ENCODE assay signal across 26 mouse cellular contexts in genomic region chr13:30787036-30787320, GRCm38 (mm10). TPM values are rescaled to one million over a fixed set of nuclear protein-coding genes. Genes with fewer than 3 reads are reported as not detected.
DNase-seq lines count a peak whose midpoint lies in the region; ATAC-seq and TF ChIP-seq lines count a peak whose summit lies in the region.
"Had no signal": no experiment of that assay in that cellular context is flagged by ENCODE, and none has a peak within 500 bp of the region (broad histone marks: within the 10 kb centered on the region; RNA-seq: fewer than 3 reads in every experiment).

No protein-coding gene starts in this region.

- H3K4me1 ChIP-seq in forebrain, embryonic 16.5 days (replicated peaks; ENCODE audit: control insufficient read depth, insufficient read depth, low read length), result no peaks in the 10 kb centered on the region
- no peaks in the 10 kb centered on the region for H3K4me1 ChIP-seq in forebrain, postnatal 0 days (ENCODE audit: insufficient read depth)
- no peaks in the 10 kb centered on the region for H3K4me1 ChIP-seq in kidney, embryonic 16.5 days (ENCODE audit: insufficient read depth, low read length)
- peaks cover 24% of the 10 kb centered on the region; the same call in 1 of the 2 replicates for H3K4me1 ChIP-seq in spleen, adult 2 months (ENCODE audit: control insufficient read depth, insufficient read depth, insufficient read length)
- H3K4me1 ChIP-seq: liver, embryonic 15.5 days had no signal

- no peak for DNase-seq in forebrain, postnatal 0 days
- no peak for DNase-seq in kidney, postnatal 4 days
- DNase-seq in spleen, adult 2 months (ENCODE audit: low read depth in 1 of 2, low spot score in 2 of 2), result no peak
- DNase-seq in spleen, postnatal 14 days (ENCODE audit: low spot score in 2 of 2), result no peak
- no peak for DNase-seq in kidney, postnatal 36 days
- DNase-seq: adrenal gland, postnatal 36 days; cerebellum, adult 9-10 months; heart, postnatal 14 days; kidney, adult 9 months; kidney, postnatal 25 days; liver; lung, postnatal 36 days; right cerebral cortex, postnatal 4 days; thymus, adult 2 months had no signal

- no peak overlapping the region for H3K4me2 ChIP-seq in forebrain, embryonic 16.5 days (ENCODE audit: low read length)
- no peak overlapping the region for H3K4me2 ChIP-seq in forebrain, postnatal 0 days (ENCODE audit: low read depth)
- H3K4me2 ChIP-seq in kidney, embryonic 16.5 days (replicated peaks; ENCODE audit: low read depth, low read length), result no peak overlapping the region
- H3K4me2 ChIP-seq: embryonic facial prominence, embryonic 15.5 days; heart, embryonic 13.5 days; hindbrain, embryonic 12.5 days; liver, embryonic 15.5 days; lung, embryonic 15.5 days had no signal

- no peaks in the 10 kb centered on the region for H3K36me3 ChIP-seq in forebrain, embryonic 16.5 days (ENCODE audit: control insufficient read depth, insufficient read depth)
- no peaks in the 10 kb centered on the region for H3K36me3 ChIP-seq in forebrain, postnatal 0 days (ENCODE audit: insufficient read depth)
- H3K36me3 ChIP-seq in kidney, embryonic 16.5 days (ENCODE audit: insufficient read depth, low read length), result no peaks in the 10 kb centered on the region
- H3K36me3 ChIP-seq in spleen, adult 2 months (ENCODE audit: control insufficient read depth, insufficient read depth, low read length), result no peaks in the 10 kb centered on the region
- H3K36me3 ChIP-seq: embryonic facial prominence, embryonic 15.5 days; heart, embryonic 13.5 days; hindbrain, embryonic 12.5 days; limb, embryonic 10.5 days; liver, embryonic 15.5 days; lung, embryonic 15.5 days had no signal

- TF ChIP-seq CTCF in forebrain, postnatal 0 days (IDR thresholded peaks at IDR 0.05; ENCODE audit: low read depth), result no peak
- TF ChIP-seq CTCF in spleen, adult 2 months (IDR thresholded peaks at IDR 0.05; ENCODE audit: extremely low read depth, insufficient read depth, insufficient read length, insufficient replicate concordance), result no peak

- no peak overlapping the region for H3K9ac ChIP-seq in forebrain, embryonic 16.5 days (replicated peaks; ENCODE audit: low read depth, low read length)
- H3K9ac ChIP-seq in forebrain, postnatal 0 days, result no peak overlapping the region
- no peak overlapping the region for H3K9ac ChIP-seq in kidney, embryonic 16.5 days (replicated peaks; ENCODE audit: low read length)
- H3K9ac ChIP-seq: embryonic facial prominence, embryonic 15.5 days; heart, embryonic 13.5 days; hindbrain, embryonic 12.5 days; liver, embryonic 15.5 days; lung, embryonic 15.5 days had no signal

- H3K27ac ChIP-seq in forebrain, embryonic 16.5 days (ENCODE audit: low read length), result no peak overlapping the region
- no peak overlapping the region for H3K27ac ChIP-seq in forebrain, postnatal 0 days (ENCODE audit: low read depth, low read length)
- H3K27ac ChIP-seq in kidney, embryonic 16.5 days (ENCODE audit: low read length), result no peak overlapping the region
- H3K27ac ChIP-seq in spleen, adult 2 months (ENCODE audit: insufficient read depth, low read length), result 0 out of 2 replicates have a peak overlapping the region, but pooled peaks have one; percentile 50
- H3K27ac ChIP-seq: embryonic facial prominence, embryonic 15.5 days; heart, embryonic 13.5 days; hindbrain, embryonic 12.5 days; limb, embryonic 10.5 days; liver, embryonic 15.5 days; lung, embryonic 15.5 days; stomach, postnatal 0 days had no signal

- no peaks in the 10 kb centered on the region for H3K27me3 ChIP-seq in forebrain, embryonic 16.5 days (replicated peaks; ENCODE audit: control insufficient read depth, insufficient read depth, low read length)
- H3K27me3 ChIP-seq in forebrain, postnatal 0 days (ENCODE audit: insufficient read depth, low read length), result no peaks in the 10 kb centered on the region
- no peaks in the 10 kb centered on the region for H3K27me3 ChIP-seq in kidney, embryonic 16.5 days (ENCODE audit: insufficient read depth, low read length)
- no peaks in the 10 kb centered on the region for H3K27me3 ChIP-seq in spleen, adult 2 months (ENCODE audit: control insufficient read depth, insufficient read depth, low read length)
- H3K27me3 ChIP-seq: embryonic facial prominence, embryonic 15.5 days; heart, embryonic 13.5 days; hindbrain, embryonic 12.5 days; liver, embryonic 15.5 days; lung, embryonic 15.5 days; Patski had no signal

- WGBS in forebrain, embryonic 16.5 days, result 67% methylated on average over 2 of the region's 2 CpGs
- 69% methylated on average over 2 of the region's 2 CpGs for WGBS in forebrain, postnatal 0 days
- 52% methylated on average over 2 of the region's 2 CpGs for WGBS in kidney, embryonic 16.5 days
- 94% methylated on average over 2 of the region's 2 CpGs for WGBS in spleen, adult 2 months

- ATAC-seq in forebrain, embryonic 16.5 days, result peak; percentile 41; the same call in 1 of the 2 replicates
- no peak for ATAC-seq in forebrain, postnatal 0 days
- ATAC-seq in kidney, embryonic 16.5 days (ENCODE audit: low FRiP score, low TSS enrichment), result 0 out of 2 replicates have a peak, but pooled peaks have one; percentile 23
- ATAC-seq: intestine, embryonic 16.5 days had no signal

- no peaks in the 10 kb centered on the region for H3K9me3 ChIP-seq in forebrain, embryonic 16.5 days (ENCODE audit: control insufficient read depth, low read length)
- H3K9me3 ChIP-seq in forebrain, postnatal 0 days (ENCODE audit: low read length), result no peaks in the 10 kb centered on the region
- no peaks in the 10 kb centered on the region for H3K9me3 ChIP-seq in kidney, embryonic 16.5 days (ENCODE audit: low read length)
- H3K9me3 ChIP-seq: embryonic facial prominence, embryonic 15.5 days; heart, embryonic 13.5 days; hindbrain, embryonic 12.5 days; limb, embryonic 10.5 days; liver, embryonic 15.5 days; lung, embryonic 15.5 days had no signal

- TF ChIP-seq POLR2A in spleen, adult 2 months (IDR thresholded peaks at IDR 0.05; ENCODE audit: low read depth, low read length), result no peak

- no peak overlapping the region for H3K4me3 ChIP-seq in forebrain, embryonic 16.5 days (replicated peaks; ENCODE audit: low read length)
- no peak overlapping the region for H3K4me3 ChIP-seq in forebrain, postnatal 0 days (ENCODE audit: low read depth, low read length)
- no peak overlapping the region for H3K4me3 ChIP-seq in kidney, embryonic 16.5 days (ENCODE audit: low read length)
- H3K4me3 ChIP-seq in spleen, adult 2 months (ENCODE audit: extremely low read depth, insufficient read depth, insufficient read length), result no peak overlapping the region
- H3K4me3 ChIP-seq: embryonic facial prominence, embryonic 15.5 days; heart, embryonic 13.5 days; hindbrain, embryonic 12.5 days; limb, embryonic 10.5 days; liver, embryonic 15.5 days; lung, embryonic 15.5 days had no signal

RNA-seq across cellular contexts. Expression of gene Irf4, which starts 38.0 kb away (rescaled TPM):
- polyA plus RNA-seq in forebrain, embryonic 16.5 days (2015; fragmentation: Nextera tagmentation; extraction: Ambion mirVana), result 0.06 and 0.11 TPM in 2 replicates
- total RNA-seq in forebrain, postnatal 0 days (2014; rRNA removed), result 0.15 and 0.38 TPM in 2 replicates
- polyA plus RNA-seq in forebrain, postnatal 0 days (2015; fragmentation: Nextera tagmentation; extraction: Ambion mirVana), result 0.02 and 0.04 TPM in 2 replicates
- 0.15 and 0.22 TPM in 2 replicates for polyA plus RNA-seq in kidney, embryonic 16.5 days (2015; fragmentation: Nextera tagmentation; extraction: Ambion mirVana)
- 16.2 and 17.4 TPM in 2 replicates for polyA plus RNA-seq in spleen, adult 2 months (2012; rRNA removed)
- polyA plus RNA-seq: limb, embryonic 10.5 days; neural tube, embryonic 11.5 days had no signal

Comparison
In these comparisons a context has a peak if more than half of its experiments do, and no peak if none do; other contexts are left out.
1. RNA of gene Irf4, which starts 38.0 kb away (polyA plus RNA-seq): 16.2 to 17.4 TPM in spleen, adult 2 months; 0.15 to 0.22 TPM in kidney, embryonic 16.5 days, 0.06 to 0.11 TPM in forebrain, embryonic 16.5 days and 0.02 to 0.04 TPM in forebrain, postnatal 0 days; every median in the first group is over 10 times any median in the second.